Mouse (Mus musculus) forebrain, embryonic 10.5 days (tissue): Measurements from ENCODE around the gene Accs. TPM values are rescaled to one million over a fixed set of nuclear protein-coding genes. Genes with fewer than 3 reads are reported as not detected.

ENCODE experiments used
- DNase-seq: peaks from one replicate; pipeline ENCODE4 v3.0.0-alpha.2; 2017; ENCODE audit warnings: low spot score; ENCODE audit errors: extremely low spot score
- H3K27ac ChIP-seq: fragments of 300-500 bp; sonication (generic); 2 replicates; pipeline ENCODE4 v1.5.1; 2016; ENCODE audit warnings: mild to moderate bottlenecking
- H3K27me3 ChIP-seq: fragments of 300-500 bp; sonication (generic); 2 replicates; pipeline ENCODE4 v1.6.1; 2016; ENCODE audit warnings: mild to moderate bottlenecking; ENCODE audit not compliant: poor library complexity, severe bottlenecking
- H3K36me3 ChIP-seq: fragments of 300-500 bp; sonication (generic); replicated peaks from 2 replicates; pipeline ENCODE4 v1.6.1; 2016; ENCODE audit warnings: mild to moderate bottlenecking, moderate library complexity
- H3K4me1 ChIP-seq: fragments of 300-500 bp; sonication (generic); 2 replicates; pipeline ENCODE4 v1.6.1; 2016
- H3K4me3 ChIP-seq: fragments of 300-500 bp; sonication (generic); 2 replicates; pipeline ENCODE4 v1.5.1; 2016; ENCODE audit warnings: mild to moderate bottlenecking, moderate library complexity
- H3K9me3 ChIP-seq: fragments of 300-500 bp; sonication (generic); 2 replicates; pipeline ENCODE4 v1.6.1; 2016; ENCODE audit warnings: mild to moderate bottlenecking, moderate library complexity
- WGBS: fragments of 180-500 bp; shearing (Covaris S2); methylation state at CpG from one replicate; pipeline ENCODE4 v1.1.7; 2016; 5-methylcytosine and 5-hydroxymethylcytosine counted together
- polyA plus RNA-seq: library from polyadenylated mRNA; unstranded; fragments of >200 nt; fragmentation: Nextera tagmentation; extraction: Ambion mirVana; gene quantifications from 2 replicates; pipeline ENCODE4 v1.2.1, GENCODE M21; 2016

The Accs gene
- polyA plus RNA-seq, 1 experiment from 2014 or later: 8.8 TPM

GRCm38 (mm10) chr2:93874606-93875005, 24.9 kb upstream of the Accs start:
- Histone ChIP-seq H3K27me3 (no peaks in the 10 kb centered on the region), H3K36me3 (no peaks in the 10 kb centered on the region), H3K4me1 (peaks cover 25% of the 10 kb centered on the region), H3K4me3 (no peak overlapping the region), H3K9me3 (no peaks in the 10 kb centered on the region), H3K27ac (no peak overlapping the region; the same call in 1 of the 2 replicates)
- WGBS: 91% methylated on average over 3 of the region's 3 CpGs
- DNase-seq: no peak

- Histone ChIP-seq H3K4me3 (no peak overlapping the region), H3K27me3 (no peaks in the 10 kb centered on the region), H3K4me1 (peaks cover 25% of the 10 kb centered on the region), H3K27ac (0 out of 2 replicates have a peak overlapping the region, but pooled peaks have one; percentile 16), H3K9me3 (no peaks in the 10 kb centered on the region), H3K36me3 (no peaks in the 10 kb centered on the region)
- DNase-seq: no peak
- WGBS: 34% methylated on average over 2 of the region's 2 CpGs
These were observed 24.4 kb upstream of the Accs start for GRCm38 (mm10) chr2:93874227-93874514.

- H3K36me3 ChIP-seq: no peaks in the 10 kb centered on the region
- no peak overlapping the region for H3K4me3 ChIP-seq
- no peaks in the 10 kb centered on the region for H3K27me3 ChIP-seq
- no peaks in the 10 kb centered on the region for H3K9me3 ChIP-seq
- H3K27ac ChIP-seq: peak overlapping the region; percentile 22; the same call in 1 of the 2 replicates
- no peak for DNase-seq
- peaks cover 25% of the 10 kb centered on the region for H3K4me1 ChIP-seq
- WGBS: 20% methylated on average over 12 of the region's 12 CpGs
These were observed 23.9 kb upstream of the Accs start for GRCm38 (mm10) chr2:93873449-93874226.

- no peaks in the 10 kb centered on the region for H3K27me3 ChIP-seq
- H3K4me1 ChIP-seq: peaks cover 25% of the 10 kb centered on the region
- H3K36me3 ChIP-seq: no peaks in the 10 kb centered on the region
- WGBS: 69% methylated on average over 7 of the region's 7 CpGs
- no peak overlapping the region for H3K4me3 ChIP-seq
- H3K9me3 ChIP-seq: no peaks in the 10 kb centered on the region
- no peak for DNase-seq
- 0 out of 2 replicates have a peak overlapping the region, but pooled peaks have one; percentile 31 for H3K27ac ChIP-seq
These were observed 22.5 kb upstream of the Accs start for GRCm38 (mm10) chr2:93872257-93872656.

- 90% methylated on average over 4 of the region's 4 CpGs for WGBS
- DNase-seq: no peak
- H3K27ac ChIP-seq: 0 out of 2 replicates have a peak overlapping the region, but pooled peaks have one; percentile 31
- no peaks in the 10 kb centered on the region for H3K36me3 ChIP-seq
- no peaks in the 10 kb centered on the region for H3K27me3 ChIP-seq
- peaks cover 25% of the 10 kb centered on the region for H3K4me1 ChIP-seq
- no peak overlapping the region for H3K4me3 ChIP-seq
- H3K9me3 ChIP-seq: no peaks in the 10 kb centered on the region
These were observed 21.7 kb upstream of the Accs start for GRCm38 (mm10) chr2:93871411-93871925.

- 42% methylated on average over 4 of the region's 4 CpGs for WGBS
- Histone ChIP-seq H3K27me3 (no peaks in the 10 kb centered on the region), H3K36me3 (no peaks in the 10 kb centered on the region), H3K4me3 (no peak overlapping the region), H3K4me1 (peaks cover 25% of the 10 kb centered on the region), H3K9me3 (no peaks in the 10 kb centered on the region), H3K27ac (no peak overlapping the region)
- DNase-seq: peak; percentile 78
These were observed 21.1 kb upstream of the Accs start for GRCm38 (mm10) chr2:93870842-93871241.

- Histone ChIP-seq H3K27me3 (no peaks in the 10 kb centered on the region), H3K9me3 (no peaks in the 10 kb centered on the region), H3K36me3 (no peaks in the 10 kb centered on the region), H3K4me1 (peaks cover 20% of the 10 kb centered on the region), H3K27ac (no peak within 1 kb of the TSS), H3K4me3 (no peak within 1 kb of the TSS)
- no peak for DNase-seq
- WGBS: 83% methylated on average over 7 of the region's 7 CpGs
These were observed 19.4 kb upstream of the Accs start, which contains the start of gene Accsl for GRCm38 (mm10) chr2:93869107-93869600. Gene Accsl (minus strand): TSS chr2:93869157.

- Histone ChIP-seq H3K9me3 (no peaks in the 10 kb centered on the region), H3K27ac (no peak overlapping the region), H3K4me3 (no peak overlapping the region), H3K4me1 (peaks cover 14% of the 10 kb centered on the region), H3K36me3 (no peaks in the 10 kb centered on the region), H3K27me3 (no peaks in the 10 kb centered on the region)
- 90% methylated on average over 11 of the region's 11 CpGs for WGBS
- no peak for DNase-seq
These were observed 18.8 kb upstream of the Accs start for GRCm38 (mm10) chr2:93868566-93868965.

GRCm38 (mm10) chr2:93863229-93863628, 13.5 kb upstream of the Accs start:
- no peaks in the 10 kb centered on the region for H3K9me3 ChIP-seq
- H3K4me3 ChIP-seq: no peak overlapping the region
- no peaks in the 10 kb centered on the region for H3K36me3 ChIP-seq
- no peaks in the 10 kb centered on the region for H3K4me1 ChIP-seq
- H3K27ac ChIP-seq: no peak overlapping the region
- WGBS: 56% methylated on average over 4 of the region's 4 CpGs
- no peaks in the 10 kb centered on the region; the same call in 1 of the 2 replicates for H3K27me3 ChIP-seq
- DNase-seq: no peak

- Histone ChIP-seq H3K27me3 (no peaks in the 10 kb centered on the region; the same call in 1 of the 2 replicates), H3K4me1 (no peaks in the 10 kb centered on the region), H3K36me3 (no peaks in the 10 kb centered on the region), H3K9me3 (no peaks in the 10 kb centered on the region), H3K4me3 (no peak overlapping the region), H3K27ac (no peak overlapping the region)
- WGBS: 78% methylated on average over 12 of the region's 12 CpGs
- DNase-seq: no peak
These were observed 9.1 kb upstream of the Accs start for GRCm38 (mm10) chr2:93858845-93859244.

GRCm38 (mm10) chr2:93851303-93851702, 1.6 kb upstream of the Accs start:
- peaks cover 15% of the 10 kb centered on the region for H3K36me3 ChIP-seq
- no peaks in the 10 kb centered on the region for H3K9me3 ChIP-seq
- DNase-seq: no peak
- no peak overlapping the region for H3K27ac ChIP-seq
- no peak overlapping the region for H3K4me3 ChIP-seq
- 82% methylated on average over 1 of the region's 1 CpGs for WGBS
- H3K4me1 ChIP-seq: peaks cover 20% of the 10 kb centered on the region
- peaks cover 11% of the 10 kb centered on the region; the same call in 1 of the 2 replicates for H3K27me3 ChIP-seq

- H3K4me1 ChIP-seq: peaks cover 20% of the 10 kb centered on the region
- H3K4me3 ChIP-seq: peak overlapping the region; percentile 75
- H3K27me3 ChIP-seq: peaks cover 11% of the 10 kb centered on the region; the same call in 1 of the 2 replicates
- no peaks in the 10 kb centered on the region for H3K9me3 ChIP-seq
- 52% methylated on average over 13 of the region's 13 CpGs for WGBS
- no peak overlapping the region for H3K27ac ChIP-seq
- H3K36me3 ChIP-seq: peaks cover 24% of the 10 kb centered on the region
- no peak for DNase-seq
These were observed 688 bp upstream of the Accs start for GRCm38 (mm10) chr2:93850317-93850944.

- DNase-seq: no peak
- 94% methylated on average over 3 of the region's 3 CpGs for WGBS
- Histone ChIP-seq H3K27me3 (no peaks in the 10 kb centered on the region), H3K4me3 (no peak overlapping the region), H3K27ac (no peak overlapping the region), H3K9me3 (no peaks in the 10 kb centered on the region), H3K4me1 (no peaks in the 10 kb centered on the region), H3K36me3 (peaks cover 97% of the 10 kb centered on the region)
These were observed 8.4 kb downstream of the Accs start for GRCm38 (mm10) chr2:93841349-93841748.
